Mouse (Mus musculus): ENCODE results near the gene 1700092M07Rik.

DNA sequence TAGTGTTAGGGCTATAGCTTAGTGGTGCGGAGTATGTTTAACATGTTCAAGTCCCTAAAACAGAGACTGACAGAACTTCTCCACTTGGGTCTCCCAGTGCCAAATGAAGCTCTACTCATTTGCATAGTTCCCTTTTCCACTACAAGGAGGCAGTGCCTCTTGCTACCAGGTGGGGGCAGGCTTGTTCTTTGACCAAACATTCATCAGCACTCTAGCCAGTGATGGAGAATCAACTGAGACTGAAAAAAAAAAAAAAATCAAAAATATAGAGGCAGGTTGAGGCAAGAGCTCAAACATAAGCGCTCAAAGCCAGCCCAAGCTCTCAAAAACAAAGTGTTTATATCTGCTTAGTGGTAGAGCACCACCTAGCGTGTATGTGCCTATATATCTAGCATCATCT lies 22.2 kb upstream of the 1700092M07Rik start:
- TF ChIP-seq CTCF (IDR thresholded peaks at IDR 0.05; ENCODE audit: control insufficient read depth, insufficient read depth, insufficient read length) = no peak
- TF ChIP-seq USF1 (IDR thresholded peaks at IDR 0.05; ENCODE audit: low read depth) = no peak
- TF ChIP-seq FOSL1 (IDR thresholded peaks at IDR 0.05; ENCODE audit: insufficient read depth, low read length, poor library complexity, severe bottlenecking) = no peak
- TF ChIP-seq CEBPB (IDR thresholded peaks at IDR 0.05; ENCODE audit: low read depth) = no peak
- no peak for TF ChIP-seq MAX (IDR thresholded peaks at IDR 0.05)

All from C2C12 (cell line).